Mouse (Mus musculus): ENCODE measurements around the gene Hoxa10.

DNA sequence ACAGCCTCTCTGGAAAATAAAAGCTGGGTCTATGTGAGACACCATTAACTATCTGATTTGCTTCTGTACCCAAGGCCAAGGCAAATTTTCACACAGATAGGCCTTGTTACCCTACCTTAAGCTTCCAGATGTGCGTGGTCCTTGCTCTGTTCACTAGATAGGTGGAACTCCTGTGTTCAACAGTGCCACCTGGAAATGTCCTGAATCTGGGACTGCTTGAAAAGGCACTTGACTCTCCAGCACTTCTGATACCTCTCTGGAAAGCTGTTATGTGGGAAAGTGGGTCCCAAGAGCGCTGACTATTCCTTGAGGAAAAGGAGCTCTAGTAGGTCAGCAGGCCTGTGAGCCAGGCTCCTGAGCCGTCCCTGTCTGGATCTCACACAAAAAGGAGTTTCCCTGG, 3.8 kb downstream of the Hoxa10 start:
- TF ChIP-seq CTCF (conservative IDR thresholded peaks at IDR 0.05; ENCODE audit: insufficient read depth, insufficient read length, low read depth, low read length) (no peak), POLR2A (IDR thresholded peaks at IDR 0.05; ENCODE audit: low read depth, low read length) (no peak)
